Mouse (Mus musculus) large intestine, adult 2 months (tissue): Measurements from ENCODE around the gene Mrps31. TPM values are rescaled to one million over a fixed set of nuclear protein-coding genes. Genes with fewer than 3 reads are reported as not detected.

Experiments used
- polyA plus RNA-seq: library from polyadenylated mRNA; depleted of rRNA; stranded (reverse); fragments of >200 nt; gene quantifications from 2 replicates; pipeline ENCODE4 v1.2.3, GENCODE M21; 2012; rRNA removed

Gene Mrps31
- polyA plus RNA-seq, 1 experiment, result 10.9 TPM

Other genes starting within 250 kb of the Mrps31 start
- 3.9 and 7.9 TPM in 2 replicates for gene Nek3, start 244.9 kb upstream of the Mrps31 start, polyA plus RNA-seq
- gene Ckap2, start 225.5 kb upstream of the Mrps31 start, polyA plus RNA-seq, result 5.7 TPM in 2 replicates
- gene Vps36, start 218.6 kb upstream of the Mrps31 start, polyA plus RNA-seq, result 9.2 and 10.4 TPM in 2 replicates
- gene Thsd1, start 184.0 kb upstream of the Mrps31 start, polyA plus RNA-seq, result 1.1 and 1.5 TPM in 2 replicates
- gene Tpte, start 127.9 kb upstream of the Mrps31 start, polyA plus RNA-seq, result not detected in 2 replicates
- gene Slc25a15, start 12.8 kb upstream of the Mrps31 start, polyA plus RNA-seq, result 34.1 and 84.3 TPM in 2 replicates